Mouse (Mus musculus) left cerebral cortex, adult 2 months (tissue): ENCODE measurements around the gene Rpl13a. TPM values are rescaled to one million over a fixed set of nuclear protein-coding genes. Genes with fewer than 3 reads are reported as not detected.

Source experiments
- DNase-seq, 2 experiments: peaks; one replicate each; pipeline ENCODE4 v3.0.0; 2021 to 2022; ENCODE audit warnings: low spot score in 2 of 2, mixed read lengths in 1 of 2; ENCODE audit errors: extremely low spot score in 1 of 2
- H3K27ac ChIP-seq: fragments of 200-600 bp; 2 replicates; pipeline ENCODE4 v1.8.1; 2022
- H3K4me3 ChIP-seq: fragments of 200-600 bp; 2 replicates; pipeline ENCODE4 v1.8.1; 2022
- CTCF ChIP-seq: fragments of 200-600 bp; IDR thresholded peaks from 2 replicates; pipeline ENCODE4 v1.8.1; 2022; ENCODE audit warnings: antibody characterized with exemption, mild to moderate bottlenecking, moderate library complexity
- intact Hi-C: fragments of 180-260 bp; cut with DNase I; formaldehyde crosslinking; loops from one replicate; pipeline ENCODE4 v1.15.1; 2025
- total RNA-seq, 2 experiments: library from RNA; stranded (reverse); gene quantifications; 2 replicates each; pipeline ENCODE4 v1.2.3; 2021

The Rpl13a gene
- total RNA-seq, 2 experiments from 2014 or later = 695 to 716 TPM

- Histone ChIP-seq H3K4me3 (no peak overlapping the region), H3K27ac (no peak overlapping the region)
- DNase-seq = no peak
- no peak for TF ChIP-seq CTCF
- intact Hi-C loops = no loop called here
Observed at GRCm38 (mm10) chr7:45092828-45093515, 35.6 kb downstream of the Rpl13a start.

GRCm38 (mm10) chr7:45092048-45092447, 36.5 kb downstream of the Rpl13a start, which contains the start of gene Rcn3:
Rcn3 (minus strand) TSS chr7:45092221.
- intact Hi-C loops = no loop called here

GRCm38 (mm10) chr7:45091001-45091990, 37.3 kb downstream of the Rpl13a start:
- no peak for DNase-seq
- intact Hi-C loops = no loop called here
- TF ChIP-seq CTCF = no peak
- Histone ChIP-seq H3K4me3 (peak overlapping the region; percentile 18; the same call in 1 of the 2 replicates), H3K27ac (no peak overlapping the region)

More at GRCm38 (mm10) chr7:45092048-45092447, 36.5 kb downstream of the Rpl13a start, which contains the start of gene Rcn3:
- H3K4me3 ChIP-seq = peak within 1 kb of the TSS; percentile 18; the same call in 1 of the 2 replicates
- peak in 1 of 2 experiments; percentile 23 for DNase-seq
- H3K27ac ChIP-seq = no peak within 1 kb of the TSS
- no peak for TF ChIP-seq CTCF

- intact Hi-C loops = no loop called here
- no peak overlapping the region for H3K4me3 ChIP-seq
- no peak for DNase-seq
- no peak overlapping the region for H3K27ac ChIP-seq
- no peak for TF ChIP-seq CTCF
Observed at GRCm38 (mm10) chr7:45090251-45090977, 38.1 kb downstream of the Rpl13a start.

GRCm38 (mm10) chr7:45088597-45088996, 40.0 kb downstream of the Rpl13a start:
- no peak for TF ChIP-seq CTCF
- H3K4me3 ChIP-seq = no peak overlapping the region
- intact Hi-C loops = no loop called here
- no peak for DNase-seq
- H3K27ac ChIP-seq = no peak overlapping the region

DNA sequence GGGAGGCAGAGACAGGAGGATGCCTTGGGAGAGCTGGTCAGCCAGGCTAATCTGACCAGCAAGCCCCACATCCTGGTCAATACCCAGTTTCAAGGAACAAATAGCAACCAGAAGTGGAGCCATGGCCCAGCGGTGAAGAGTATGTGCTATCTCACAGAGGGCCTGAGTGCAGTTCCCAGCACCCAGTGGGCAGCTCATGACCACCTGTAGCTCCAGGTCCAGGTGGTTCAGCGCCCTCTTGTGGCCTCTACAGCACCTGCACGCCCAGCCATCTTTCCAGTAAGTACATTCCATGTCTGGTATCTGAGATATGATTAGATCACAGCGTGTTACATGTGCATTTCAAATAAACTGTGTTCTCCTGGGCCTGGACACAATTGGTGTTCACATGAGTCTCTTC, 42.5 kb downstream of the Rpl13a start:
- TF ChIP-seq CTCF = no peak; the same call in 1 of the 2 replicates
- DNase-seq = no peak
- Histone ChIP-seq H3K4me3 (no peak overlapping the region), H3K27ac (no peak overlapping the region)
- intact Hi-C loops = no loop called here

DNA sequence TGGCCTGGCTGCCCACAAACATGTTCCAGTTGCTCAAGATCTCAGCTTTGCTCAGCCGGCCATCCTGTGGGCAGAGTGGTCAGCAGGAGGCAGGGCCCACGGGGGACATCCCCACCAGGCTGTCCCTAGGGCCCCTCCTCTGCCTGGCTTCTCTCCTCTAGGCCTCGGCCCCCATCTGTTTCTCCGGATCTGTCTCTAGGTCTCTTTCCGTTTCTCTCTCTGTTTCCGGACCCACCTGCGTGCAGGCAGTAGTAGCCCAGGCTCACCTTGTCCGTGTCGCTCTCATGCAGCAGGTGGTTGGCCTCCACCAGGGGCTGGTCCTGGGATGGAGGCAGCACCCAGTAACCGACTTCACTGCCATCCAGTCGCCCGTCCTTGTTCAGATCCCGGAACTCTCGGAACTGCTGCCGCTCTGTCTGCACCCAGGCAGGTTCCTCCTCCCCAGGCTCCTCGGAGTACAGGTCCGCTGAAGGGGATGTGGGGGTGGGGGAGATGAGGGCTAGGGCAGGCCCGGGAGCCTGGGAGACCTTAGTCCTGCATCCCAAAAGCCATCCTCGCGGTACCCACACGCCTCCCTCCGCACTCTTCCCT, 45.2 kb downstream of the Rpl13a start:
- Histone ChIP-seq H3K27ac (peak overlapping the region; percentile 19; the same call in 1 of the 2 replicates), H3K4me3 (no peak overlapping the region)
- intact Hi-C loops = loop anchor here (5.0 kb wide), 1 partner anchor 214 kb away; no protein-coding TSS in a partner anchor
- no peak for DNase-seq
- TF ChIP-seq CTCF = no peak

DNA sequence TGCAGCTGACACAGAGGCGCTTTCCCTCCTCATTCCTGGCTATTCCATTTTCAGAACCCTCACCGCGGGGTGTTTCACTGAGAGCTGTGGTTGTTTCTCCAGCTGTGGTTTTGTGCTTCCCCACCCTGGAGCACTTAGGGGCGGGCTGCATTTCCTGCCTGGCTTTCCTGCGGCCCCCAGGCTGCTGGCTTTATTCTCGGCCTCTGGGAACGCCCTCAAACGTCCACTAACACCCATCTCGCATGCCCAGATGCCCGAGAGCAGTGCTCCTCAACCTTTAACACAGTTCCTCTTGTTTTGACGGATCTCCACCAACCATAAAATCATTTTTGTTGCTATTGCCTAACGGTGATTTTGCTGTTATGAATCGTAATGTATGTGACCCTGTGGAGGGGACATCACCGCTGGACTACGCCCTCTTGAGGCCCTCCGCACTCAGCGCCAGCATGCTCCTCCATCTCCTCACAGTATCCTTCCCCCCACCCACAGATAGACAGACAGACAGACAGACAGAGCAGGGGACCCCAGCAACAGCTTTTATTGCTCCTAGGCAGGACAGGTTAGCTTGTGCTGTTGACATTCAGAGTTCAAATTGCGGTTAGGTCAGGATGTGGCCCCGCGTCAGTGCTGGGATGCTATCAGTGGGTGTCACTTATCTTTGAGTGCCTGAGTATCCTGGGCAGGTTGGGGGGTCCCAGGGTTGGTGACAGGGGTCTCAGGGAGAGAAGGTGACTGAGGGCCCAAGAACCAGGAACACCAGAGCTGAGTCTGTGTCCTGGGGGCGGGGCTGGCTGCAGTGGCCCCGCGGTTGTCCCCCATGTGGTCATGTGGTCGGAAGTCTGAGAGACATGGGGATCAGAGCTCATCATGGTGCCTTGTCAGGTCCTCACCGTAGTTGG, 45.9 kb downstream of the Rpl13a start:
- Histone ChIP-seq H3K4me3 (no peak overlapping the region), H3K27ac (peak overlapping the region; percentile 70)
- no peak for DNase-seq
- intact Hi-C loops = loop anchor here (5.0 kb wide), 1 partner anchor 215 kb away; no protein-coding TSS in a partner anchor
- no peak; the same call in 1 of the 2 replicates for TF ChIP-seq CTCF

GRCm38 (mm10) chr7:45081016-45081415, 47.5 kb downstream of the Rpl13a start:
- TF ChIP-seq CTCF = no peak
- no peak for DNase-seq
- intact Hi-C loops = loop anchor here (2.0 to 5.0 kb wide), 2 partner anchors 48 to 216 kb away; partner anchors contain the start of gene Rpl13a
- Histone ChIP-seq H3K27ac (no peak overlapping the region), H3K4me3 (no peak overlapping the region)

DNA sequence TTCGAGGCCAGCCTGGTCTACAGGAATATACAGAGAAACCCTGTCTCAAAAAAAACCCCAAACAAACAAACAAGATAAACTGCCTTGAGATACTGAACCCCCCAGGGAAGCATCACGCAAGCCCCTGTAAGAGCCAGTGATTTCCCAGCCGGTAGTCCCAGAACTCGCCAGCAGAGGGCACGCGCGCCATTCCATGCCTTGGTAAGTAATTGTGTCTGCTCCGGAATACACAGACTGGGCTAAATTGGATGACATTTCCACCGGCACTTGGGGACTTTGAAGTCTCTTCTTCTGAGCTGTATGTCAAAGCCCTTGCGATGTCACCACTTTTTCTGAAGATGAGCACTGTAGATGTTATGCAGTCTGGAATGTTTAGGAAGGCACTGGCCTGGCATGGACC, 48.7 kb downstream of the Rpl13a start:
- intact Hi-C loops = loop anchor here (1.0 to 5.0 kb wide), 3 partner anchors 49 to 217 kb away; partner anchors contain the start of genes Flt3l, Gm45713 and Rpl13a
- H3K27ac ChIP-seq = 0 out of 2 replicates have a peak overlapping the region, but pooled peaks have one; percentile 28
- H3K4me3 ChIP-seq = no peak overlapping the region
- DNase-seq = peak; percentile 85 to 93
- peak; percentile 85 for TF ChIP-seq CTCF
